Mouse (Mus musculus): ENCODE results near the gene Tmem88.
A peak's percentile ranks its signal among the peaks of the same experiment; 100 is the strongest.

The Tmem88 gene

GRCm38 (mm10) chr11:69379600-69379999 lies 18.4 kb downstream of the Tmem88 start:
- DNase-seq (ENCODE audit: low spot score): no peak

DNA sequence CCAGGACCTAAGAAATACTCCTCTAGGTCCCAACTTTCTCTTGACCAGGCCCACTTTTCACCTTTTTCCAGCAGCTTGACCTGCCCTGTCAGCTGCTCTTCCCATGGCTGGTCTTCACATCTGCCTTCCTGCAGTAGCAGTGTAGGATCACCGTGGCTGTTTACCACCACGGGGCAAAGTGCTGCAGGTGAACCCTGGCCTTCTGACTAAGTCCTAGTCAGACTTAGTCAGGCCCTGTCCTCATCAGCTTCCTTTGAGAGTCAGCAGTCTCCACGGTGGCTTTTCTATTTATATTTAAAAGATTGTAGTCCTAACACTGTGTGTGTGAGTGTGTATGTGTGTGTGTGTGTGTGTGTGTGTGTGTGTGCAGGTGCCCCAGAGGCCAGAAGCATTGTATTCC lies 20.3 kb downstream of the Tmem88 start:
- no peak for DNase-seq (ENCODE audit: low spot score)

DNA sequence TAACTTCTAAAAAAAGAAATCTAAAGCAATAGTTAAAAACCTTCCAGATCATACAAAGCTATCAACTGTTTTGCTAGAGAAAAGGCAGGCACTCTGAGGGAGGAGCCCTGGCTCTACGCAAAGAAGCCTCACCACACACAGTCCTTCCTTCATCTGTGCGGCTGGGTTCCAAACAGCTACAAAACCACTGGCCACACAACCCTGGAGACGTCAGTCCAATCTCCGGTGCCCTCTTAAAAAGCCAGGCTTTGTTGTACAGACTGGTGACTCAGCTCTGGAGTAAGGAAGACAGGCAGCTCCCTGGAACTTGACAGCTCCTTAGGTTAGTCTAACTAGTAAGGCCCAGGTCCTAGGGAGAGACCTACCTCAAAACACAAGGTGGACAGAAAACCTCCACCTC lies 22.4 kb downstream of the Tmem88 start:
- DNase-seq (ENCODE audit: low spot score): no peak

GRCm38 (mm10) chr11:69373223-69373965 lies 24.6 kb downstream of the Tmem88 start:
- DNase-seq (ENCODE audit: low spot score): no peak

DNA sequence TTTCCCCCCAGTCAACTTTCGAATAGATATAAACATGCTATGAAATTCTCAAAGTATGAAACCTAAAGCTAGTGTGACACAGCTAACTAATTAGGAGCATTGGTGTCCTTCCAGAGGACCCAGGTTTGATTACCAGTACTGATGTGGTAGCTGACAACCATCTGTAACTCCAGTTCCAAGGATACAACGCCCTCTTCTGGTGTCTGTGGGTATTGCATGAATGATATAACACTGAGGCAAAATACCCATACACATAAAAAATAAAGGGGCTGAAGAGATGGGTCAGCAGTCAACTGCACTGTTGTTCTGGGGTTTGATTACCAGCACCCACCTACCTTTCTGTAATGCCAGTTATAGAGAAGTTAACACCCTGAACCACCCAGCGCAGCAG lies 25.3 kb downstream of the Tmem88 start:
- peak; percentile 16 for DNase-seq (ENCODE audit: low spot score)

DNA sequence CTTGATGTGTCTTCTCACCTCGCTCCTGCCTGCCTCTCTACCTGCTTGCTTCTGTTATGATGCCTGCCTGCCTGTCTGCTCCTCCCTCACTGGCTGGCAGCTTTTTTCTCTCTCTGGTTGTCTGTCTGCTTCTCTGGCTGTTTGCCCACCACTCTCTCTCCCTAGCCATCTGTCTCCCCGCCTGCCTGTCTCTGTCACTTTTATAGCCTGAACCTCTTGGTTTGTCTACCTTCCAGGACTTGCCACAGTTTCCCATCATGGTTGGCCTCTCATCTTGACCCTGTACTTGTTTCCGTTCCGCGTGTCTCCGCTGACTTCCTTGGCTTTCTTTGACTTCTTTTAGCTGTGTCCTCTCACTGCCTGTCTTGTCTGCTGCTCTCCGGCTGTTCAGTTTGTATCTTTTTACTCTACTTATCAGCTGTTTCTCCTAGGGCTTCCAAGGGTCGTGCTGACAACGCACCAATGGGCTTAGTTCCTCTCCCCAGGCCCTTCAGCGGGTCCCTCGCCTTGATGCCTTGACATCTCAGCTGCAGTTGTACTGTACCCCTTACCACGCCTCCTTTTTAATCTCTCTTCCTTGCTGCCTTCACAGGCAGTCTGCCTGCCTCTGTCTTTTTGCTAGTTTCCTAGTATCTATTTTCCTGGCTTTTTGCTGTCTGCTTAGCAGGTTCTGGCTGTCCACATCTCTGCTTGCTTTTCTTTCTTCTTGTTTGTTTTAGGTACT lies 25.8 kb downstream of the Tmem88 start:
- no peak for DNase-seq (ENCODE audit: low spot score)

GRCm38 (mm10) chr11:69371601-69372000 lies 26.4 kb downstream of the Tmem88 start:
- no peak for DNase-seq (ENCODE audit: low spot score)

- DNase-seq (ENCODE audit: low spot score): no peak
These were observed 27.2 kb downstream of the Tmem88 start for GRCm38 (mm10) chr11:69370817-69371215.

DNA sequence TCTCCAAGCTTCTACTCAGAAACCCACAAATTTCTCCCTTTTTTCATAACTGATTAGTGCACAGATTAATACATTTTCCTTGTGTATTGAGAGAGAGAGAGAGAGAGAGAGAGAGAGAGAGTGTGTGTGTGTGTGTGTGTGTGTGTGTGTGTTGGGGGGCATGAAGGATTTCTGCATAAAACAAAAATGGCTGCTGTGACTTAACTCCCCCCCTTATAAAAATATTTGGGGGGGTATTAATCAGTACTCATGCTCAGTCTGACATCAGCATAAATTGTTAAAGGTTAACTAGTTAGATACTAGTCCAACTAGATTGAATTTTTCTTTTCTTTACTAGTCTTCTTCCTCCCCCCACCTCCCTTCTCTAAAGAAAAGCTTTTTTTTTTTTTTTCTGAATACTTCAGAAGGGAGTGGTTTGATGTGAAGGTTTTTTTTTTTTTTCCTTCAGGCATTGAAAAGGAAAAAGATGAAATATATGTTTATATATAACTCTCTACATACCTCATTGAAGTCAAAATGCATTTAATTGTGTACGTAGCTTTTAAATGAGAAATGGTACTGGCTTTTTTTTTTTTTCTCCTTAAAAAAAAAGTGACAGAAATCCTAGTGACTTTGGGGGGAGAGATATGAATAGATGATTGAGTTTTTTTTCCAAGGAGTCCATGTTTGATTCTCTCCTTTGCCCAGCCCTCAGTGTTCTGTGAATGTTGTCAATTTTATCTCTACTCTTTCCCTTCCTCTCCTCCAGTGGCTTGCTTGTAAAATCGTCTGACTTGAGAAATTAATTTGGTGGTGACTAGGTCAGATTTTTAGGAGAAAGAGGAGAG lies 27.8 kb downstream of the Tmem88 start:
- DNase-seq (ENCODE audit: low spot score): no peak

DNA sequence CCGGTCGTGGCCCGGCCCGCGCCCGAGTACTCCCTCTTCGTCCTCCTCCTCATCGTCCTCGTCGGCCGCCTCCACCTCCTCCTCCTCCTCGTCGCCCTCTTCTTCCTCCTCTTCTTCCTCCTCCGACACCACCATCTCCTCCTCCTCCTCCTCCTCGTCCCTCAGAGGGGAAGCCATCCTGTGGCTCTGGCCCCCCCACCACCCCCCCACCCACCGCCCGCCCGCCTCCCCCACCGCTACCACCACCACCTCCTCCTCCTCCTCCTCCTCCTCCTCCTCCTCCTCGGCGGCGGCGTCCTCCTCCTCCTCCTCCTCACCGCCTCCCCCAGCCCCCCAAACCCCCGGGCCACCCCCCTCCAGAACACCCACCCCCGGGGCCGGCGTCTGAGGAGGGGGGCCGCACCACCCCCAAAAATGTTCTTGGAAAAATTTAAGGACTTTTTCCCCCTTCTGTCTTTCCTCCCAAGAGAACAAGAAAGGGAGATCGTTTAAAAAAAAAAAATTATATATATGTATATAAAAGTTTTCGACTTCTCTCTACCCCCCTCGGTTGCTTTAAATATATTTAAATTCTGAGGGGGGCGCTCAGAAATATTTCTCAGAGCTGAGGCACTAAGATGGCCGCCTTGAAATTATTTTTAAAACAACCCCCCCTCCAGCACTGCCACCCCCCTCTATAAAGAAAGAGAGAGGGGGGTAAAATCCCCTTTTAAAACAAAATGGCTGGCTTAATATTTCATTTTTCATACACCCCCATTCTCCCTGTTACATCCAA lies 28.6 kb downstream of the Tmem88 start, which contains the start of gene Chd3:
TSS of gene Chd3 (minus strand) at position 192 of the 775 bp plus-strand sequence.
- DNase-seq (ENCODE audit: low spot score): no peak

GRCm38 (mm10) chr11:69368356-69369214 lies 29.4 kb downstream of the Tmem88 start:
- peak; percentile 34 for DNase-seq (ENCODE audit: low spot score)

DNA sequence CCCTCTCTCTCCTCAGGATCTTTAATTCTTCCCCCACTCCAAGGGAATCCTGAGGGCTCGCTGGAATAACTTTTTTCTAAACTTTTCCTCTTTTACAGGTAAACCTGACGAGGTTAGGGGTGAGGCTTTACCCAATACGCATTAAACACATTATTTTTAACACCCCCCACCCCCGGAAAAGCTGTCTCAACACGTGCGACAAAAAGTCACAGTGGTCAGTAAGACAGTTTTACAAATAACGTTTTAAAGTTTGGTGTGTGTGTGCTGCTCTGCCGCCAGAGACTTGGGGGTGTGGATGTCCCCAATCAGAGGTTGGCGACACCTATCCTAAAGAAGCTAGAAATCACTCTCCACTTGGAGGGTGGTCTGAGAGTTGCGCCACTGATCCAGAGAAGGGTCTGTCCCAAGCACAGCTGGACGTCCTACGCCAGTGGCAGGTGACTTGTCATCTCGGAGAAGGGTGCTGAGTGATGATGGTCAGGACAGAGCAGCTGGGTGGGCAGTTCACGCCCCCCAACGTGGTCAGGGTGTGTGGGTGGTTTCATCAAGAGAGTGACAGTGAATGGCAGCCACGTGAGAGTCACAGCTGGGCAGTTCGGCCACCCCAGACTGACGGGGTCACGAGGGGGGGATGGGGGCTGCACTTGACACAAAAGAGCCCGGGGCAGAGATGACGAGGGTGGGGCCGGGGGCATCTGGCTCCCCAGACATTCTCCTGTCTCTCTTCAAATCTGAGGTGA lies 30.2 kb downstream of the Tmem88 start:
- peak; percentile 29 for DNase-seq (ENCODE audit: low spot score)

GRCm38 (mm10) chr11:69366855-69367615 lies 31.0 kb downstream of the Tmem88 start:
- peak; percentile 15 for DNase-seq (ENCODE audit: low spot score)

DNA sequence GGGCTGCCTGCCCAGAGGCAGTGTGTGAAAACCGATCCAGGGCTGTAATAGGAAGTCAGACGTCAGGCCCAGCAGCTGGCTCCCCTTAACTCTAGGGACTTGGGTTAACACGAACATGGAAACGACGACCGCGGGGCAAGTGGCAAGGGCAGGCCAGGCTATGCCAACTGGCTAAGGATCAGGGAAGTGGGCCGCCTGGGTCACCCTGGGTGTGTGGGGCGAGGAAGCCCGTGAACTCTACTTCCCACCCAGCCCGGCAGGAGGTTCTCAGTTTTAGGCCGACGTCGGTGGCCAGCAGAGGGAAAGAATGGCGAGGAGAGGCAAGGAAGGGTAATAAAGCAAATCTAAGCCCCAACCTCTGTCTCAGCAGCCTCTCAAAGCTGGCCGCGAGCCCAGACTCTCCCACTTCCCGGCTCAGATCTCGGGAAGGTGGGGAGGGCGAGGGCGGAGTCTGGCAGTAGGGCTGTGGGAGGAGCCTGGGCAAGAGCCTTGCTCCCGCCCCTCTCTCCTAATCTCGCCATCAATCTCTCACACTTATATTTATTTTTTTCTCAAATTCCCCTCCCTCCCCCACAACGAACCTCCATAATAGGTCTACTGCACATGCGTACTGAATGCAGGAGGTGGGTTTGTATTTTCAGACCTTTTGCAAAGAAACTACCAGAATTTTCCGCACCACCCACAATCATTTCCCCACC lies 31.7 kb downstream of the Tmem88 start:
- DNase-seq (ENCODE audit: low spot score): peak; percentile 95

GRCm38 (mm10) chr11:69365722-69366121 lies 32.3 kb downstream of the Tmem88 start:
- DNase-seq (ENCODE audit: low spot score): peak; percentile 13

GRCm38 (mm10) chr11:69364910-69365309 lies 33.1 kb downstream of the Tmem88 start:
- DNase-seq (ENCODE audit: low spot score): peak; percentile 97

- DNase-seq (ENCODE audit: low spot score): no peak
These were observed 33.7 kb downstream of the Tmem88 start for GRCm38 (mm10) chr11:69364376-69364775.

DNA sequence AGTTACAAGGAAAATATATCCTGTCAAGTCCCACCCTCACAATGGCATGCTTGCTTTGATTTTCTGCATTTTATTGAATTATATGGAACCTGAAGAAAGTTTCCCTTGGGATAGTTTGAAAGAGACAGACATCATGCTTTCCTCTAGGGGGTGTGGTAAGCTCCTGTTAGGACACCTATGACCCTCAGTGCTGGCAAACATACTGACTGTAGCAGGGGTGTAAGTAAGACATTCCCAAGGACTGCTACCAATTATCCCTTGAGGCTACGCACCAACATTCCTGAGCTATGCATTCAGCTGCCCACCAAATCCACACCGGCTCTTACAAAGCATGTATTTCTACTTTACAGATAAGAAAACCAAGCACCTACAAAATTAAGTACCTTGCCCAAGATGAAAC lies 35.6 kb downstream of the Tmem88 start:
- no peak for DNase-seq (ENCODE audit: low spot score)

GRCm38 (mm10) chr11:69362021-69362420 lies 36.0 kb downstream of the Tmem88 start:
- DNase-seq (ENCODE audit: low spot score): no peak

Measured in ovary, postnatal 14 days (tissue).